Mouse (Mus musculus) spleen, adult 2 months (tissue): Measurements from ENCODE around the gene E2f2.

Experiments
- CTCF ChIP-seq: fragments of 200-500 bp; IDR thresholded peaks from 2 replicates; pipeline ENCODE4 v1.5.1; 2011; ENCODE audit warnings: mild to moderate bottlenecking, inconsistent platforms; ENCODE audit not compliant: insufficient read depth, insufficient read length, insufficient replicate concordance; ENCODE audit errors: extremely low read depth
- POLR2A ChIP-seq: fragments of 200-500 bp; IDR thresholded peaks from 2 replicates; pipeline ENCODE4 v1.6.1; 2011; ENCODE audit warnings: low read depth, low read length, inconsistent platforms

DNA sequence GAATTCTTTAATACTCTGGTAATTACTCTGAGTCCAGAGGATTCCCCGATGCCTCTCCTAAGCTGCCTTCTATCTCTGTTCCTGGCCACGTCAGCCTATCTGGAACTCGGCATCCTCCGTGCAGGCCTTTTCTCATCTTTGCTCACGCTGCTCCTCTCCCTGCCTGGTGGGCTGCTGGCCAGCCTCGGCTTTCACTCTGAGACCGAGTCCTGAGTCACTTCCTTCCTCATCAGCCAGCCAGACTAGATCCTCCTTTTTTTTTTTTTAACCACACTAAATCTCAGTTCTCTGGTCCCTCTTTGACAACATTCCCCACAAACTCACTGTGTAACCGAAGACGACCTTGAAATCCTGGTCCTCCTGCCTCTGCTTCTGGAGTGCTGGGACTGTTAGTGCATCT lies 13.2 kb downstream of the E2f2 start:
- TF ChIP-seq CTCF = no peak
- TF ChIP-seq POLR2A = no peak
